Mouse (Mus musculus): ENCODE results near the gene Ldb1. TPM values are rescaled to one million over a fixed set of nuclear protein-coding genes. Genes with fewer than 3 reads are reported as not detected.
A peak's percentile ranks its signal among the peaks of the same experiment; 100 is the strongest.

Ldb1 gene
- polyA plus RNA-seq, 1 experiment from 2014 or later: 50.1 TPM

DNA sequence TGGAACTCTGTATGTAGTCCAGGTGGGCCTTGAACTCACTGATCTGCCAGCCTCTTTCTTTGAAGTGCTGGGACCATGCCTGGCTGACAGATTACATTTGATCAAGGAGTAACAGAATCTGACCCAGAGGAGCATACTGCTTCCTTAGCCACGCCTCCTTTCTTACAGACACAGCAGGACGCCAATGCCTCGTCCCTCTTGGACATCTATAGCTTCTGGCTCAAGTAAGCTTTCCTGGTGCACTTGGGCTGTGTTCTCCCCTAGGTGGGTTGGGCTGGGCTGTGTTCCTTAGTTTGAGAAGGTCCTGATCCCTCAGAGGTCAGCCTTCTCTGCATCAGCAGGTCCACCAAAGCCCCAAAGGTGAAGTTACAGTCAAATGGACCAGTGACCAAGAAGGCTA lies 33.5 kb upstream of the Ldb1 start:
- Histone ChIP-seq H3K36me3 (ENCODE audit: control insufficient read depth, insufficient read depth, low read length) (peaks cover 36% of the 10 kb centered on the region), H3K4me3 (ENCODE audit: low read depth, low read length) (no peak overlapping the region)
- DNase-seq (ENCODE audit: low spot score): no peak

DNA sequence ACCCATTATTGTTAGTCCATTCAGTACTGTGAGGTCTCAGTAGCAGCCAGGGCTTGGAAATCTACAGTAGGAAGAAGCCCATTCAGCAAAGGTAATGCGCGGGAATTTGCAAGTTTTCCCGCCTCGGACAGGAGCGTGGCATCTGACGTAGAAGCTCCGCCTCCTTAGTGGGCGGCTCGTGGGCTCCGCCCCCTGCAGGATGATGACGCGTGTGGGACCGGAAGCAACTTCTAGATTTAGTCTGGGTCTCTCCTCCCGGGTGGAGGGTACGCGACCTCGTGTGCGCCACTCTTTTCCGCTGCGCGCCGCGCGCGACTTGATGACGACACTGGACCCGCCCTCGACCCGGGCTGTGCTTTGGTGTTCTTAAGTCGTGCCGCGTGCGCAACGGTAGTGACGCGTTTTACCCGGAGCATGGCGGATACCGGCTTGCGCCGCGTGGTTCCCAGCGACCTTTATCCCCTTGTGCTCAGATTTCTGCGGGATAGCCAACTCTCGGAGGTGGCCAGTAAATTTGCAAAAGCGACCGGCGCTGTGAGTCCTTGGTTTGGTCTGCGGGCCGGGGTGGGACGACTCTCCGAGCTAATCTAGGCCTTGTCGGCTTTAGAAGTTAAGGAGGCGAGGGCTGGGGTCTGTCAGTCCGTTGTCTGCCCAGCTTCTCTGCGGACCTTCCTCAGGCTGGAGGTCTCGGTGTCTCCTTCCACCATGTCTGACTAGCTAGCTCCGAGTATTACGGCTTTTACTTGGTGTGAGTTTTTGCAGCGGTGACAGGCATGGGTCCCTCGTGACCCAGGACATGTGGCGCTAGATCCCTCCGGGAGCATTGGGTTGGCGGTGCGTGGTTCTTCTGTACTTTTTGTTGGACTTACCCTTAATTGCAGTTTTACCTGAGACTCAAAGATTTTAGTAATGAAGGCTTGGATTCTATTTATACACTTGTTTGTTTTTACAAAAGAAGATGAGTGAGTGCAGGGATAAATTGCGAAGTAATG lies 30.9 kb upstream of the Ldb1 start, which contains the start of gene Nolc1:
Nolc1 (plus strand) TSS at position 248 of the 992 bp plus-strand sequence.
- Histone ChIP-seq H3K27ac (replicated peaks) (peak within 1 kb of the TSS; percentile 53; the same call in 1 of the 2 replicates), H3K4me2 (replicated peaks; ENCODE audit: low read depth) (peak within 1 kb of the TSS; percentile 74), H3K9ac (ENCODE audit: low read length) (peak within 1 kb of the TSS; percentile 71), H3K27me3 (ENCODE audit: control insufficient read depth, insufficient read depth, low read length) (no peaks in the 10 kb centered on the region), H3K4me3 (ENCODE audit: low read depth, low read length) (peak within 1 kb of the TSS; percentile 67), H3K36me3 (ENCODE audit: control insufficient read depth, insufficient read depth, low read length) (peaks cover 22% of the 10 kb centered on the region), H3K9me3 (ENCODE audit: control insufficient read depth, low read length) (no peaks in the 10 kb centered on the region), H3K4me1 (replicated peaks; ENCODE audit: control insufficient read depth, insufficient read depth) (no peaks in the 10 kb centered on the region)
- ATAC-seq (ENCODE audit: low FRiP score, low TSS enrichment): peak; percentile 97
- under 1% methylated on average over 66 of the region's 66 CpGs for WGBS
- TF ChIP-seq CTCF (IDR thresholded peaks at IDR 0.05; ENCODE audit: low read depth) (peak; percentile 35), EP300 (optimal IDR thresholded peaks at IDR 0.05) (no peak)
- DNase-seq (ENCODE audit: low spot score): peak; percentile 99

More for the DNA sequence above, 33.5 kb upstream of the Ldb1 start:
- no peak for TF ChIP-seq CTCF (IDR thresholded peaks at IDR 0.05; ENCODE audit: low read depth)
- no peak for TF ChIP-seq EP300 (optimal IDR thresholded peaks at IDR 0.05)
- H3K9ac ChIP-seq (ENCODE audit: low read length): no peak overlapping the region
- ATAC-seq (ENCODE audit: low FRiP score, low TSS enrichment): no peak
- no peak overlapping the region for H3K27ac ChIP-seq (replicated peaks)
- no peaks in the 10 kb centered on the region for H3K27me3 ChIP-seq (ENCODE audit: control insufficient read depth, insufficient read depth, low read length)
- 74% methylated on average over 3 of the region's 3 CpGs for WGBS
- no peak overlapping the region for H3K4me2 ChIP-seq (replicated peaks; ENCODE audit: low read depth)
- no peaks in the 10 kb centered on the region for H3K4me1 ChIP-seq (replicated peaks; ENCODE audit: control insufficient read depth, insufficient read depth)
- H3K9me3 ChIP-seq (ENCODE audit: control insufficient read depth, low read length): no peaks in the 10 kb centered on the region

DNA sequence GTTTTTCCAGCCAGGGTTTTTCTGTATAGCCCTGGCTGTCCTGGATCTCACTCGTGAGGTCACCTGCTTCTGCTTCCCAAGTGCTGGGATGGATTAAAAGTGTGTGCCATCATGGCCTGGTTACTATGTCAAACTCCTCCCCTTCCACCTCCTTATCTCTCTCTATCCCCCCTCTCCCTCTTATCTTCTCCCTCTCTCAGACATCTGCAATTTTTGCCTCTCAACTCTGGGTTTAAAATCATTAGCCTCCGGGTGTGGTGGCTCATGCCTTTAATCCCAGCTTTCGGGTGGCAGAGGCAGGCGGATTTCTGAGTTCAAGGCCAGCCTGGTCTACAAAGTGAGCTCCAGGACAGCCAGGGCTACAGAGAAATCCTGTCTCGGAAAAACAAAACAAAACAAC lies 29.3 kb upstream of the Ldb1 start:
- Histone ChIP-seq H3K36me3 (ENCODE audit: control insufficient read depth, insufficient read depth, low read length) (peaks cover 13% of the 10 kb centered on the region), H3K27ac (replicated peaks) (no peak overlapping the region), H3K9ac (ENCODE audit: low read length) (no peak overlapping the region), H3K4me1 (replicated peaks; ENCODE audit: control insufficient read depth, insufficient read depth) (no peaks in the 10 kb centered on the region), H3K27me3 (ENCODE audit: control insufficient read depth, insufficient read depth, low read length) (no peaks in the 10 kb centered on the region), H3K9me3 (ENCODE audit: control insufficient read depth, low read length) (no peaks in the 10 kb centered on the region), H3K4me2 (replicated peaks; ENCODE audit: low read depth) (no peak overlapping the region), H3K4me3 (ENCODE audit: low read depth, low read length) (no peak overlapping the region)
- TF ChIP-seq CTCF (IDR thresholded peaks at IDR 0.05; ENCODE audit: low read depth) (no peak), EP300 (optimal IDR thresholded peaks at IDR 0.05) (no peak)
- DNase-seq (ENCODE audit: low spot score): no peak
- ATAC-seq (ENCODE audit: low FRiP score, low TSS enrichment): no peak
- WGBS: 90% methylated on average over 5 of the region's 5 CpGs

DNA sequence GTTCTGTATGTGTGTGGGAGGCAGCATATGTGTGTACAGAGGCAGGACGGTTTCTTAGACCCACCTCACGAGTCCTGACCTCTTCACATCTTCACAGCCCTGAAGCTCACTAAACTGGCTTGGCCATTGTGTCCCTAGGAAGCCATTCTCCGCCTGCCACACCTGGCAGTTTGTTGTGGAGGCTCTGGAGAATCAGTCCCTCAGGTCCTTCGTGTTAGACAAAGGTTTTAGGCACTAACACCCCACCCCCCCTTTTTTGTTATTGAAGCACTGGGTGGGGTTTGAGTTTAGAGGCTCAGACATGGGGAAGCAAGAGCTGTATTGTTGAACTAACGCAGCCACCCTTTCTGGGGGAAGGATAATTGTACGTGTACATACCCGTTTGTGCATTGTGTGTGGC lies 28.3 kb upstream of the Ldb1 start:
- DNase-seq (ENCODE audit: low spot score) (no peak), ATAC-seq (ENCODE audit: low FRiP score, low TSS enrichment) (no peak)
- no peaks in the 10 kb centered on the region for H3K27me3 ChIP-seq (ENCODE audit: control insufficient read depth, insufficient read depth, low read length)
- no peak overlapping the region for H3K9ac ChIP-seq (ENCODE audit: low read length)
- H3K4me1 ChIP-seq (replicated peaks; ENCODE audit: control insufficient read depth, insufficient read depth): no peaks in the 10 kb centered on the region
- H3K4me3 ChIP-seq (ENCODE audit: low read depth, low read length): no peak overlapping the region
- WGBS: 74% methylated on average over 7 of the region's 7 CpGs
- no peaks in the 10 kb centered on the region for H3K9me3 ChIP-seq (ENCODE audit: control insufficient read depth, low read length)
- H3K27ac ChIP-seq (replicated peaks): no peak overlapping the region
- H3K36me3 ChIP-seq (ENCODE audit: control insufficient read depth, insufficient read depth, low read length): peaks cover 10% of the 10 kb centered on the region
- no peak overlapping the region for H3K4me2 ChIP-seq (replicated peaks; ENCODE audit: low read depth)
- TF ChIP-seq CTCF (IDR thresholded peaks at IDR 0.05; ENCODE audit: low read depth) (no peak), EP300 (optimal IDR thresholded peaks at IDR 0.05) (no peak)

DNA sequence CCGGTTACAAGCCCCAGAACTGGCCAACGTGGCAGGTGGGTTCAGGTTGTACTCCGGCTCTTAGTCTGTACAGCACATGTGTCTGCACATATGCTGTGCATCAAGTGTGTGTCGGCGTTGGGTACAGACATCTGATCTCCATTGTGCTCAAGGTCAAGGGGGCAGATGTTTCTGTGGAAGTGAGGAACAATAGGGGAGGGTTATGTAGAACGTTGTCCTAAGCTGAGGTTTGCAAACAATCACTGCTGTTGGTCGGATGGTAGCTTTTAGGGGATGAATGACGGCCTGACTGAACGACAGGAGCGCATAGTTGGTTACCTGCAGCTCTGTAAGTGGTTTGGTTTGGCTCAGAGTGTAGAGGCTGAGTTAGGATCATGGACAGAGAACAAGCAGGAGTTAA lies 23.0 kb upstream of the Ldb1 start:
- DNase-seq (ENCODE audit: low spot score) (no peak), ATAC-seq (ENCODE audit: low FRiP score, low TSS enrichment) (no peak)
- WGBS: 70% methylated on average over 10 of the region's 10 CpGs
- no peaks in the 10 kb centered on the region for H3K9me3 ChIP-seq (ENCODE audit: control insufficient read depth, low read length)
- H3K4me3 ChIP-seq (ENCODE audit: low read depth, low read length): no peak overlapping the region
- no peaks in the 10 kb centered on the region for H3K27me3 ChIP-seq (ENCODE audit: control insufficient read depth, insufficient read depth, low read length)
- no peak overlapping the region for H3K4me2 ChIP-seq (replicated peaks; ENCODE audit: low read depth)
- H3K36me3 ChIP-seq (ENCODE audit: control insufficient read depth, insufficient read depth, low read length): peaks cover 36% of the 10 kb centered on the region
- no peak overlapping the region for H3K27ac ChIP-seq (replicated peaks)
- H3K4me1 ChIP-seq (replicated peaks; ENCODE audit: control insufficient read depth, insufficient read depth): no peaks in the 10 kb centered on the region
- H3K9ac ChIP-seq (ENCODE audit: low read length): no peak overlapping the region
- TF ChIP-seq EP300 (optimal IDR thresholded peaks at IDR 0.05) (no peak), CTCF (IDR thresholded peaks at IDR 0.05; ENCODE audit: low read depth) (no peak)

DNA sequence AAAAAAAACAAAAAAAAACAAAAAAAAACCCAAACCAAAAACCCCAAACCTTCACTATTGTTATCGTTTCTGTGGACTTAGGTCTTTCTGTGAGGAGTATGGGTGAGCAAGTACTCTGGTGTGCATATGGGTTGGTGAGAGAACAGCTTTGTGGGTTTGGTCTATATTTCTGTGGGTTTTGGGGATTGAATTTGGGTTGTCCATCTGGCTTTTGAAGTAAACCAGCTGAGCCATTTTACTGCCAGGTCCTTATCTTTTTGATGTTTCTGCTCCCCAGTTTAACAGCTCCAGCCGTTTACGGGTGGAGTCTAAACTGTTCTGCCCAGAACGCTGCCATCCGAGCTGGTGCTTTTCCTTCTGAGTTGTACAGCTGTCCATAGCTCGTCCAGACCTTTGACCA lies 15.8 kb upstream of the Ldb1 start:
- no peaks in the 10 kb centered on the region for H3K4me1 ChIP-seq (replicated peaks; ENCODE audit: control insufficient read depth, insufficient read depth)
- no peak overlapping the region for H3K27ac ChIP-seq (replicated peaks)
- no peaks in the 10 kb centered on the region for H3K9me3 ChIP-seq (ENCODE audit: control insufficient read depth, low read length)
- ATAC-seq (ENCODE audit: low FRiP score, low TSS enrichment) (no peak), DNase-seq (ENCODE audit: low spot score) (no peak)
- TF ChIP-seq CTCF (IDR thresholded peaks at IDR 0.05; ENCODE audit: low read depth) (no peak), EP300 (optimal IDR thresholded peaks at IDR 0.05) (no peak)
- H3K4me2 ChIP-seq (replicated peaks; ENCODE audit: low read depth): no peak overlapping the region
- H3K9ac ChIP-seq (ENCODE audit: low read length): no peak overlapping the region
- WGBS: 62% methylated on average over 6 of the region's 6 CpGs
- H3K36me3 ChIP-seq (ENCODE audit: control insufficient read depth, insufficient read depth, low read length): peaks cover 35% of the 10 kb centered on the region
- no peaks in the 10 kb centered on the region for H3K27me3 ChIP-seq (ENCODE audit: control insufficient read depth, insufficient read depth, low read length)
- H3K4me3 ChIP-seq (ENCODE audit: low read depth, low read length): no peak overlapping the region
